Mouse (Mus musculus) CH12.LX (cell line): ENCODE results near the gene Slc13a1. TPM values are rescaled to one million over a fixed set of nuclear protein-coding genes. Genes with fewer than 3 reads are reported as not detected.

Experiments
- DNase-seq: peaks from one replicate; pipeline ENCODE4 v3.0.0-alpha.2; 2013; ENCODE audit errors: extremely low read depth
- H3K27ac ChIP-seq: 2 replicates; pipeline ENCODE4 v1.5.1; 2012; ENCODE audit warnings: low read depth, mild to moderate bottlenecking, control low read depth, moderate library complexity; ENCODE audit not compliant: insufficient read depth
- H3K27me3 ChIP-seq: replicated peaks from 2 replicates; pipeline ENCODE3; 2012; ENCODE audit warnings: inconsistent platforms
- H3K36me3 ChIP-seq, 2 experiments: replicated peaks in 1 of 2; 2 replicates each; pipeline versions ENCODE3 to v1.6.1; 2012; ENCODE audit warnings: inconsistent platforms in 1 of 2, low read length in 1 of 2, mild to moderate bottlenecking in 1 of 2, mixed read lengths in 1 of 2, moderate library complexity in 1 of 2; ENCODE audit not compliant: control insufficient read depth in 1 of 2, insufficient read depth in 1 of 2
- H3K4me1 ChIP-seq, 2 experiments: 2 replicates each; pipeline ENCODE4 v1.6.1; 2012; ENCODE audit warnings: inconsistent platforms in 1 of 2, moderate library complexity in 1 of 2; ENCODE audit not compliant: insufficient read depth in 2 of 2, control insufficient read depth in 1 of 2
- H3K4me2 ChIP-seq: 2 replicates; pipeline ENCODE4 v1.6.1; 2012; ENCODE audit warnings: low read depth, mild to moderate bottlenecking, control low read depth; ENCODE audit not compliant: poor library complexity, insufficient read depth, severe bottlenecking
- H3K4me3 ChIP-seq, 3 experiments: fragments of 150-350 bp in 1 of 3; sonication (generic) in 1 of 3; replicated peaks in 1 of 3; 2 replicates each; pipeline versions ENCODE3 to v1.5.1; 2011 to 2012; ENCODE audit warnings: low read depth in 2 of 3, low read length in 2 of 3, mild to moderate bottlenecking in 2 of 3, moderate library complexity in 2 of 3, control low read depth in 1 of 3, improper control_type of control experiment in 1 of 3, inconsistent platforms in 1 of 3, mixed read lengths in 1 of 3; ENCODE audit not compliant: poor library complexity in 1 of 3
- H3K79me2 ChIP-seq: replicated peaks from 2 replicates; pipeline ENCODE4 v1.6.1; 2012; ENCODE audit warnings: mild to moderate bottlenecking, moderate library complexity; ENCODE audit not compliant: control insufficient read depth, poor library complexity, insufficient read depth, severe bottlenecking; ENCODE audit errors: extremely low read depth
- H3K9ac ChIP-seq: 2 replicates; pipeline ENCODE4 v1.6.1; 2012; ENCODE audit warnings: low read depth, mild to moderate bottlenecking, control low read depth, moderate library complexity; ENCODE audit not compliant: insufficient read depth
- H3K9me3 ChIP-seq: replicated peaks from 2 replicates; pipeline ENCODE3; 2012; ENCODE audit warnings: low read length, inconsistent platforms, mixed read lengths
- CHD2 ChIP-seq: IDR thresholded peaks from 2 replicates; pipeline ENCODE4 v1.6.1; 2011; ENCODE audit warnings: low read length, improper control_type of control experiment
- E2F4 ChIP-seq: IDR thresholded peaks from 2 replicates; pipeline ENCODE4 v1.6.1; 2011; ENCODE audit warnings: low read depth, low read length, improper control_type of control experiment; ENCODE audit not compliant: insufficient replicate concordance
- ELF1 ChIP-seq: IDR thresholded peaks from 2 replicates; pipeline ENCODE4 v1.6.1; 2014; ENCODE audit warnings: low read depth, mild to moderate bottlenecking, inconsistent platforms, low read length, improper control_type of control experiment
- GABPA ChIP-seq: IDR thresholded peaks from 2 replicates; pipeline ENCODE4 v1.6.1; 2012; ENCODE audit warnings: low read depth, low read length, improper control_type of control experiment, inconsistent platforms; ENCODE audit not compliant: insufficient replicate concordance
- HCFC1 ChIP-seq: IDR thresholded peaks from 2 replicates; pipeline ENCODE4 v1.6.1; 2012; ENCODE audit warnings: low read depth, mild to moderate bottlenecking, inconsistent platforms, low read length, improper control_type of control experiment
- IRF4 ChIP-seq: IDR thresholded peaks from 2 replicates; pipeline ENCODE4 v1.6.1; 2014; ENCODE audit warnings: low read depth, mild to moderate bottlenecking, inconsistent platforms, low read length, improper control_type of control experiment
- KAT2A ChIP-seq: IDR thresholded peaks from 2 replicates; pipeline ENCODE4 v1.6.1; 2012; ENCODE audit warnings: low read length, improper control_type of control experiment, inconsistent platforms; ENCODE audit not compliant: insufficient replicate concordance
- MAFK ChIP-seq: IDR thresholded peaks from 2 replicates; pipeline ENCODE4 v1.6.1; 2011; ENCODE audit warnings: low read length, improper control_type of control experiment; ENCODE audit not compliant: insufficient replicate concordance
- MXI1 ChIP-seq: IDR thresholded peaks from 2 replicates; pipeline ENCODE4 v1.6.1; 2011; ENCODE audit warnings: mild to moderate bottlenecking, low read depth, low read length, improper control_type of control experiment
- NELFE ChIP-seq: IDR thresholded peaks from 2 replicates; pipeline ENCODE4 v1.6.1; 2011; ENCODE audit warnings: low read depth, low read length, improper control_type of control experiment
- NRF1 ChIP-seq: IDR thresholded peaks from 2 replicates; pipeline ENCODE4 v1.6.1; 2014; ENCODE audit warnings: low read depth, mild to moderate bottlenecking, inconsistent platforms, low read length, improper control_type of control experiment, moderate library complexity
- PAX5 ChIP-seq: IDR thresholded peaks from 2 replicates; pipeline ENCODE4 v1.6.1; 2012; ENCODE audit warnings: low read length, inconsistent platforms, mixed read lengths
- POLR2A ChIP-seq: IDR thresholded peaks from 2 replicates; pipeline ENCODE4 v1.6.1; 2011; ENCODE audit warnings: low read depth, mild to moderate bottlenecking, improper control_type of control experiment, low read length
- POLR2AphosphoS2 ChIP-seq: IDR thresholded peaks from 2 replicates; pipeline ENCODE4 v1.6.1; 2011; ENCODE audit warnings: low read depth, low read length, improper control_type of control experiment
- RAD21 ChIP-seq: IDR thresholded peaks from 2 replicates; pipeline ENCODE4 v1.6.1; 2011; ENCODE audit warnings: low read depth, mild to moderate bottlenecking, low read length, improper control_type of control experiment, moderate library complexity
- RCOR1 ChIP-seq: conservative IDR thresholded peaks from 2 replicates; pipeline ENCODE4 v1.6.1; 2012; ENCODE audit warnings: low read depth, mild to moderate bottlenecking, inconsistent platforms, low read length, improper control_type of control experiment
- TBP ChIP-seq: conservative IDR thresholded peaks from 2 replicates; pipeline ENCODE4 v1.6.1; 2011; ENCODE audit warnings: low read depth, low read length, improper control_type of control experiment
- TCF12 ChIP-seq: IDR thresholded peaks from 2 replicates; pipeline ENCODE4 v1.6.1; 2014; ENCODE audit warnings: low read depth, mild to moderate bottlenecking, inconsistent platforms, low read length, improper control_type of control experiment
- UBTF ChIP-seq: IDR thresholded peaks from 2 replicates; pipeline ENCODE4 v1.6.1; 2012; ENCODE audit warnings: low read depth, mild to moderate bottlenecking, inconsistent platforms, low read length, improper control_type of control experiment, moderate library complexity
- ZC3H11A ChIP-seq: IDR thresholded peaks from 2 replicates; pipeline ENCODE4 v1.6.1; 2012; ENCODE audit warnings: low read depth, mild to moderate bottlenecking, inconsistent platforms, low read length, improper control_type of control experiment
- ZNF384 ChIP-seq: IDR thresholded peaks from 2 replicates; pipeline ENCODE4 v1.6.1; 2012; ENCODE audit warnings: low read depth, low read length, improper control_type of control experiment, inconsistent platforms
- dilution Hi-C: fragments of 300-500 bp; cut with MboI; formaldehyde crosslinking; loops from 2 replicates; pipeline ENCODE4 v1.14.3; 2020; ENCODE audit warnings: low sequenced_read_pairs; ENCODE audit not compliant: extremely low pct_unique_long_range_greater_than_20kb, extremely low pct_ligation_motif_present
- in situ Hi-C: fragments of 300-500 bp; cut with MboI; formaldehyde crosslinking; loops from 3 replicates; pipeline ENCODE4 v1.14.3; 2019; ENCODE audit warnings: low sequenced_read_pairs, low pct_ligation_motif_present, low pct_unique_long_range_greater_than_20kb, mixed read lengths
- polyA plus RNA-seq: library from polyadenylated mRNA; unstranded; fragments of >175 nt; gene quantifications from 2 replicates; pipeline ENCODE4 v1.2.1, GENCODE M21; 2012; ENCODE audit warnings: low read depth; ENCODE audit not compliant: insufficient read length
- total RNA-seq, 2 experiments: library from RNA; depleted of rRNA; stranded (reverse); fragments of 300-350 nt in 1 of 2; fragments of >200 nt in 1 of 2; gene quantifications; 2 replicates each; pipeline ENCODE4 v1.2.3; 2012 to 2014

Slc13a1 gene
- total and polyA plus RNA-seq, 3 experiments = not detected

GRCm38 (mm10) chr6:24097400-24097799, 70.5 kb downstream of the Slc13a1 start:
- no peak overlapping the region for H3K9ac ChIP-seq
- TF ChIP-seq ZC3H11A (no peak), POLR2AphosphoS2 (no peak), GABPA (no peak), HCFC1 (no peak), RAD21 (no peak), PAX5 (no peak), KAT2A (no peak), ZNF384 (no peak), RCOR1 (no peak), POLR2A (no peak), UBTF (no peak), NRF1 (no peak), MAFK (no peak), TCF12 (no peak), ELF1 (no peak), TBP (no peak), E2F4 (no peak), MXI1 (no peak), NELFE (no peak), IRF4 (no peak)
- H3K4me2 ChIP-seq = no peak overlapping the region
- dilution Hi-C loops = no loop called here
- peaks cover 0 to 10% of the 10 kb centered on the region in 2 experiments; a peak in 2 of 4 replicates for H3K4me1 ChIP-seq
- no peak for DNase-seq
- no peaks in the 10 kb centered on the region for H3K27me3 ChIP-seq
- H3K9me3 ChIP-seq = no peaks in the 10 kb centered on the region
- no peak overlapping the region for H3K27ac ChIP-seq
- no peaks in the 10 kb centered on the region for H3K36me3 ChIP-seq
- H3K4me3 ChIP-seq = no peak overlapping the region
- in situ Hi-C loops = no loop called here
- no peaks in the 10 kb centered on the region for H3K79me2 ChIP-seq

DNA sequence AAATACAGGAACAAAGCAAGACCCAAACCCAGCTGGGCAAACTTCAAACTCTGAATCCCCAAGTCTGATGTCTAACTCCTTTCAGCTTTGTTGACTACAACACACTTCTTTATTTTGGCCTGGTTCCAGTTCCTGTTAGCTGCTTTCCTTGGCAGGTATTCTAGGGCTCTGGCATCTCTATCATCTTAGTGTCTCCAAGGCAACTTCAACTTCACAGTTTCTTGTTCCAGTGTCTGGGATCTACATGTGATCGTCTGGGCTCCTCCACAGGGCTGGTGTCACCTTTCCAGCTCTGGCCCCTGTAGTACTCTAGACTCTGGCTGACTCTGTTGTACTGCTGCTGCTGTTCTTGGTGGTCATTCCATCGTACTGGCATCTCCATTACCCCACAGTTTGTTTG, 91.8 kb downstream of the Slc13a1 start:
- no peak overlapping the region for H3K27ac ChIP-seq
- no peaks in the 10 kb centered on the region for H3K36me3 ChIP-seq
- H3K4me1 ChIP-seq = peaks cover 0 to 6% of the 10 kb centered on the region in 2 experiments; a peak in 2 of 4 replicates
- dilution Hi-C loops = no loop called here
- DNase-seq = no peak
- in situ Hi-C loops = no loop called here
- H3K4me2 ChIP-seq = no peak overlapping the region
- no peaks in the 10 kb centered on the region for H3K27me3 ChIP-seq
- H3K9ac ChIP-seq = no peak overlapping the region
- no peaks in the 10 kb centered on the region for H3K79me2 ChIP-seq
- TF ChIP-seq CHD2 (no peak), ZC3H11A (no peak), NELFE (no peak), E2F4 (no peak)
- no peaks in the 10 kb centered on the region for H3K9me3 ChIP-seq
- no peak overlapping the region for H3K4me3 ChIP-seq
